Mouse (Mus musculus) testis, adult 2 months (tissue): ENCODE results near the gene Ttc29.

Experiments
- CTCF ChIP-seq: fragments of 200-500 bp; IDR thresholded peaks from 2 replicates; pipeline ENCODE4 v1.5.1; 2012; ENCODE audit warnings: low read depth, mild to moderate bottlenecking, inconsistent platforms, low read length, moderate library complexity; ENCODE audit not compliant: control insufficient read depth, insufficient read depth, insufficient replicate concordance
- POLR2A ChIP-seq: fragments of 200-500 bp; IDR thresholded peaks from 2 replicates; pipeline ENCODE4 v1.6.1; 2012; ENCODE audit warnings: low read depth, mild to moderate bottlenecking, inconsistent platforms, low read length, moderate library complexity; ENCODE audit not compliant: control insufficient read depth

DNA sequence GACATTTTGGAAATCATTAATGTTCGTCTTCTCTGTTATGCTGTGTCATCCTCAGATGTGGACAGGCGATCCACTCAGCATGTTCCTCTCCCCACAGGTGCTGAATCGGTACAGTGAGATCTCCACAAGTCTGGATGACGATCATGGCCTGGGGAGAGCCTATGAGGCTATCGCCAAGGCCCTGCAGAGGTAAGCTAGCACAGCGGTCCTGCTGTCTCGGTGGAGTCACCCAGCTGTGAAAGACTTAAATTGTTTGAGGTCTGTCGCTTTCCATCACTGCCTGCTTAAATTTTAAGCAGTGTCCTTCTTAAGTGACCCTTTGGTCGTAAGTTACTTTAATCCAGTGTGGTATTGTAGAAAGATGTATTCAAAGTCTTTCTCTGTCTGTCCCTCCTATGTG lies 102.5 kb downstream of the Ttc29 start:
- no peak for TF ChIP-seq CTCF
- TF ChIP-seq POLR2A, result no peak
